Mouse (Mus musculus) regulatory T cell (primary cell): Measurements from ENCODE around the gene Sec22a.

ENCODE experiments used
- in situ Hi-C: fragments of 300-600 bp; cut with MboI, MseI; formaldehyde crosslinking; loops from one replicate; pipeline ENCODE4 v1.15.1; 2025; ENCODE audit warnings: high pct_unique_total_duplicates

Sec22a gene

DNA sequence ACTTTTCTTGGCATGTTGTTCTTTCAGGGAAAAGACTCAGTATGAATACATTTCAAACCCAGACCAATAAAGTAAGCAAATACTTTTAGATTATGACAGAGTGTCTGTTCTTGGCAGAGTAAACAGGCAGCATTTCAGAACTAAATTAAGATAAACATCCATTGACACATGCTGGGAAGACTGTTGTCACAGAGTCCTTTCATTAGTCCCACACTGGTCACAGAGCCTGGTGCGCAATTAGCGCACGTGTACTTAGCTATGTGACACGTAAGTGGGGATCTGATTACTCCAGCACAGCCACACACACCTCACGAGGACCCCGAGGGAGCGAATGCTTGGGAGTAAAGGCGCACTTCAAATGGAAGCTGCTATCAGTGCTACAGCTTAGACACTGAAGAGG, 52.1 kb downstream of the Sec22a start:
- in situ Hi-C loops: no loop called here

DNA sequence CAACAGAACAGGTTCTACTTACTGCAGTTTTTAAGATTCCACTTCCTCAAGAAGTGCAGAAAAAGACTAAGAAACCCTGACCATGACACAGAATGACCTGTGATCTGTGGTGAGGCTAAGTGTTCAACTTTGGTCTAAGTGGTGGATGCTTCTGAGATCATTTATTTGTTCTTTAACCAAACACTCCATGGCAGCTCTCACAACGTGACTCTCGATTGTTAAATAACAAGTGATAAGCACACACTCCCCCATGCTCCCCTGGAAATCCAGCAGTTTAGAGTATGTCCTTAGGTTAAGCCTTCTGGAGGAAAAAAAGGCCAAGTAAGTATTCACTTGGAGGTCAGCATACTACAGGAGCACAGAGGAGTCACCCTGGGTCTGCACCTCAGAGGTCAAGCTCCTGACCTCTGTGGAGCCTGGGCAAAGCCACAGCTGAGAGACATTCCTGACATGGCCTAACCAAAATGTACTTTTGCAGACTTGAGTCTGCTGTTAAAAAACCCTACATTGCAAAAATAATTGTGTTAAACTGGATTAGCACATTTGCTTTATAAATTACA, 53.1 kb downstream of the Sec22a start:
- in situ Hi-C loops: no loop called here

DNA sequence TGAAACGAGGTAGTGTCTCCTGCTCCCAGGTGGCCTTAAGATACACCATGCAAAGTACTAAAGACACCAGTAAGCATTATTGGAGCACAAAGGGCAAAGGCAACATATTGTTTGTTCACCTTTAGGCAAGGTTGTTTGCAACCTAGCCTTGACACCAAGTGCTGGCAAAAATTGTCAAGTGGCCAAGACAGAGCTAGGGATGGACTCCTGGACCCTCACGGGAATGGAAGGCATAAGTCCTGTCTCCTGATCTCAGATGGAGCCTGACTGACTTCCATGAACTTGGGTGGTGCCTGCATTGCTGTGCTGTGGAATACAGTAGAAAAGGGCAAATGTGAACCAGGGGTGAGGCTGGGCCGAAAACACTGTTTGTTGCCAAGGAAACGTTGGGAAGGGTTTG, 54.1 kb downstream of the Sec22a start:
- in situ Hi-C loops: no loop called here

DNA sequence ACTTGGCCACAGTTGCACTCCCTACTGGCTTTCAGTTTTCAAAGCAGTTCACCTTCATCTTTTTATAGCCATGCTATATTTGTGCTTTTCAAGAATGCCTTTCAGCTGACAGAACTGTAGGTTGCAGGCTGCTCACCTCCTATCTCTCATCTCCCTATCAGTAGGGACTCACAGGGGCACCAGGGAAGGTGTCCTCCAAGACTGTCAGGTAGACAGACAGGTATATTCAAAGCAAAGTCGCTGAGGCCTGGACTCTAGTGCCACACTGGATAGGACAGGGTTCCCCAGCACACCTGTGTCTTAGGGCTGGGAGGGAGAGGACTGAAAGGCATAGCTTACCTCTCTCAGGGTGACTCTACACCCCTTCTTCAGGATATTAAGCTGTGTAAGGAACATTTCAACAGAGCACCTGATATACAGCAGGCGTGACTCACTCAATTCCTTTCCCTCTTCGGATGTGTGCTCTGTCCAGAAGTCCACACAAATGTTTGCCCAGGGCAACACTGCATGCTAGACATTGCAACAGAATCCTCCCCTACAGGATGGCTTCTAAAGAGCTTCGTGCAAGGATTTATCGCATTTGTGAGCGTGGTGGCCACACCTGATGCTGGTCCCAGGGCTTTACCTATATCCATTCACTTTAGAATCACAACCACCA, 55.1 kb downstream of the Sec22a start:
- in situ Hi-C loops: no loop called here

DNA sequence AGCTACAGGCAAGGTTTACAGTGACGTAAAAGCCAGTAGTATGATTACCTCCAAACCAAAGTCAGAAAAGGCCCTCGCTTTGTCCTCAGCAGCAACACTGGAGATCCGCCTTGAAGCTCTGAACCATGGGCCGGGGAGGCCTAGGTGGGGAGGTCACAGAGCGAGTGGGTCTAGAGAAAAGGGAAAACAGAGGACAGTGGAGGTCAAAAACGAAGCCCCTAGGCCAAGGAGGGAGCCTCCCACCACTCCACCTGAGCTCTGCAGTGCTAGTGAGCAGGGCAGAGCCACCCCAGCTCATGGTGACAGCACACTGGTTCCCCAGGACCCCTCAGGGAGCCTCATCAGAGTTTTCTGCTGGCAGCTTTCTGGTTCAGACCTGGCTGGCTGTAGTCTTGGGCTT, 55.7 kb downstream of the Sec22a start:
- in situ Hi-C loops: no loop called here

DNA sequence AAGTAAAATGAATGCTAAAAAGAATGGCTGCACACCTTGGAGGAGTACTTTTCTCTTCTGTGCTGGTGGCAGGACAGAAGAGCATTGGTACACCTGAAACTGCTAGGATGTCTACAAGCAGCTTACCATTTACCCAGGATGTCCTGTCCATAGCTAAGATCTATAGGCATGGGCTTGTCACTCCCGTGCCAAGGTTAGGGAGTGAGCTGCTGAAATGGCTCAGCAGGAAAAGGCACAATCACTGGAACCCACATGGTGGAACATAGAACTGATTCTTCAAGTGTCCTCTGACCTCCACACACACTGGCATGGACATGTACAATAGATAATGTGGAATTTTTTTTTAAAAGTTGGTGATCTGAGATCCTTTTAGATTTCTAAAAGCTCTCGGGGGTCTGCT, 56.4 kb downstream of the Sec22a start:
- in situ Hi-C loops: no loop called here

DNA sequence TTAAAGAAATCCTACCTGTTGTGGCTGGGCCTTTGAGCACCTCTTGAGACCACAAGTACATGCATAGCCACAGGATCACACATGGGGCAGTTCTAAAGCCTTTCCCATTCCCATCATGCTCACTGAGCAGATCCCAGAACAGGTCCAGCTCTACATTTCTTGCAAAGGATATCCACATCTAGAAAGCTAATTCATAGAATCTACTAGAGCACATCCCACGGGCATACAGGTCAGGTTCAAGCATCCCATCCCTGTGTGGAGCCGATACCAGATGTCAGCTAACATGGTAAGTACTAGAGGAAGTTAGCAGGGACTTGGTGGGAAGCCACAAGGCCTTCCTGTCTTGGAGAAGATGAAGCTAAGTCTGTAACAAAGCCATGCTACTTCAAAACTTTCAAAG, 57.1 kb downstream of the Sec22a start:
- in situ Hi-C loops: no loop called here

DNA sequence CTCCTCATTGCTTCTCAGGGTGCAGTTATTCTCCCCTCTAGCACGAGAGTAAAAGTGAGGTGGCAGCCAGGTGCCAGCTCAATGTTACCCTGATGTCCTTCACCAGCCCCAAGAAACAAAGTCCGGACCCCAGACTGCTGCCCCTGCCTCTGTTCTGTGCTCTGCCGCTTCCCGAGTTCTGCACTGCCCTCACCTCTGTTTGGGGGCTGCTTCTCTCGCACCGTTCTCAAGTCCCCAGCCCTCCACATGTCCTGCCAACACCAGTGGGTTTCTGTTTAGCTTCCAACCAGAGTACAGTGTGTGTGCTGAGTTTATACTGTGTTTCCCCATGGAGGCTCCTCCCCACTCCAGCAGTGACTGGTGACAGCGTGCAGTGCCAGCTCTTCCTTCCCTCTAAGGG, 58.5 kb downstream of the Sec22a start:
- in situ Hi-C loops: no loop called here

DNA sequence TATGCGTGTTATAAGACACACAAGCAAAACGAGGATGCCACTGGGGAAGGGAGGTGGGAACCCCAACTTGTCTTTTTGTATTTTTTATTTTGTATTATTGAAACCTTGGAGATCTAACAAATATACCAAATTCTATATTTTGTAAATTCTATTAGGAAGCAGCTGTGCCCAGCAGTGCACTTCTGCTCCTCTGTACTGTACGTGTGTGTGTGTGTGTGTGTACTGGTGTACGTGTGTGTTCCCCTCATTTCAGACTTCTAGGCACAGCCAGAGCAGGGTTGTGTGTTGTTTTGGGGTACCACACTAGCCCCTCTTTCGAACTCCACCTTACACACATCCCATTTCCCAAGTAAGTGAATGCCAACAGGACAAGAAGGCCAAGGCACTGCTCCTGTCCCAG, 59.3 kb downstream of the Sec22a start:
- in situ Hi-C loops: no loop called here

DNA sequence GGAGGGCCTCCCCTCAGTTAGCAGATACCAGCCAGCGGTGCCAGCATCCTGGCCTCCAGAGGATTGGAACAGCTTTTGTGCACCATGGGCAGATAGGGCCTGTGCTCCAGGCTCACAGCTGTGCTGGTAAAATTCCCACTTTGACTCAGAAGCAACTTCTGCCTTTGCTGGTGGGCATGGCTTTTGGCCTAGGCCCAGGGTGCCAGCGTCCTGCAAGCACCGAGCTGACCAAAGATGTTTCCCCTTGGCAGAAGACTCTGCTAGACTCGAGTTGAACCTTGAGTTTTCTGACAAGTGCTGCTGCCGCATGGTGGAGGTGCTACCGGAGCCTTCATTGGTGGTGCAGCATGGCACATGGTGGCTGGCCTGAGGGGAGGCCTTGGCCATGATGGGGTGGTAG, 60.0 kb downstream of the Sec22a start:
- in situ Hi-C loops: no loop called here

DNA sequence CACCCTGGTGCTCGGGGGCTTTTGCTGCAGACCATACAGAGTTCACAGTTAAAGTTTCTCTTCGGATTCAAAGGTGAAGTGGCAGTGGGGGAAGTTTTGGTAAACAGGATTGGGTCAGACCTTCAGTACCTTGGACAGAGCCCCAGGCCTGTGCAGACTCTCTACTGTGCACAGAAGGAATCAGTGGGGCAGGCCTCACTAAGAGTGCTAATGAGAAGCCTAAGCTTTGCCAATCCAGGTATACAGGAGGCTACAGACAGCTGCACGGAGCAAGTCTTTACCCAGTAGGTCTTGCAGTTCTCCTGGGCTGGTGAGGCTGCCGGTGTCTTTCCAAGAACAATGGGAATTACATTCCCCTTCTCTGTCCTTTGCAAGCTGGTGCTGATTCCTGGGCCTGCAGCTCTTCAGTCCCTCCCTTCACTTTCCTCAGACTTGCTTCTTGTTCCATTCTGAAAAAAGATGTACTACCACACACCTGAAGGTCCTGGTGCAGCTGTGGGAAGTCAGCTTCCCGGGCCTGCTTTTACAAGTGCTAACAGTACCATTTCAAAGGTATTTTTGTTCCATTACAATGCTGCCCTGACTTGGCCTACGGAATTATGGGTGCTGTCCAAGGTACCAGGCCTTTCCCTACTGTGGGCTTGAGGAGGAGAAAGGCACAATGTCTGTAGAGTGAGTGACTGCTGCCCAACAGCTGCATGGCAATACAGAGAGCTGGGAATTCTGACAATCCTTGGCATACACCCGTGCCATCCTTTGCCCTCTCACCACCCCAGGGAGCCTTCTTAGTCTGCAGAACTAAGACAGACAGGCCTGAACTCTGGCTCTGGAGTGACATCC, 61.1 kb downstream of the Sec22a start:
- in situ Hi-C loops: no loop called here

DNA sequence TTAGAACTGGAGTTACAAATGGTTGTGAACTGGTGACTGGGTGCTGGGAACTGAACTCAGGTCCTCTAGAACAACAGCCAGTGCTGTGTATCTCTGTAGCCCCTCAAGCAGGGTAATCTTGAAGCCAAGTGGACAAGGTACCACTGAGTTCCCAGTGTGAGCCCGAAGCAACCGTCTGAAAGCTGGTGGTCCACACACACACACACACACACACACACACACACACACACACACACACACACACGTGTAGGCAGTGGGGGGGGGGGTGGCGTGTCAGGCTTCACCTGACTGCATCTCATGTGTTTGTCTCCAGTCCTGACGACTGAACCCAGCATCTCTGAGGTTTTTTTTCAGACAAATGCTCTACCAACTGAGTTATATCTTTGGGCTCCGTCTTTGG, 63.6 kb downstream of the Sec22a start:
- in situ Hi-C loops: no loop called here

DNA sequence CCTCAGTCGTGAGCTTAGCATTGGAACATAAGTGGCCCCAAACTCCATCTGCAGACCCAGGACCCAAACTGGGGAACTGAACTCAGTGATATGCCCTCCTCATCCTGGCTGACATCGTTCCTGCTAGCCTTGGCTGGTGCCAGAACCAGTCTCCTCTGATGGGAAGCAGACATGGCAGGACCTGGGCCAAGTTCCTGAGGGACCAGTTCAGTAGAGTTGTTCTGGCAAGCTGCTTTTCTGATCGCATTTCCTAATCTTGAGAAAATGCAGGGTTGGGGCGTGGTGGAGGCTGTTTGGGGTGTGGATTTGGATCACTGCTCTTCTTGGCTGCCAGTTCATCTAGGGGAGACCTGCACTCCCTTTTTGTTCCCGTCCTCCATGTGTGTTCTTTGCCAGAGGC, 65.9 kb downstream of the Sec22a start:
- in situ Hi-C loops: loop anchor here (10.0 kb wide), 1 partner anchor 327 kb away; no protein-coding TSS in a partner anchor

DNA sequence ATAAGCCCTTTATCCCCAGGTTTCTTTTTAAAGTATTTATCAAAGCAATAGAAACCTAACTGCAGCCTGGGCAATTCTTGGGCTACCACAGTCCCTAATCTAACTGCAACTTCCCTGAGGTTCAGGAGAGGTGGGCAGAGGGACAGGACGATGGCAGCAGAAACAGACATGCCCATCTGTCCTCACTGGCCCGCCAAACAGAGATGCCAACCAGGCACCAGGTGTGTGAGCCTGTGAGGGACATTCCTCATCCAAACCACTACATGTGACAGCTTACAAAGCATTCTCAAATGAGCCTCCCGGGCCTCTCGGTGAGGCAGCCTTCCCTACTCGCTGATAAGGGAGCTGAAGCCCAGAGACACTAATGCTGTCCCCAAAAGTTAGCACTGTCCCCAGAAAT, 76.5 kb downstream of the Sec22a start:
- in situ Hi-C loops: no loop called here

DNA sequence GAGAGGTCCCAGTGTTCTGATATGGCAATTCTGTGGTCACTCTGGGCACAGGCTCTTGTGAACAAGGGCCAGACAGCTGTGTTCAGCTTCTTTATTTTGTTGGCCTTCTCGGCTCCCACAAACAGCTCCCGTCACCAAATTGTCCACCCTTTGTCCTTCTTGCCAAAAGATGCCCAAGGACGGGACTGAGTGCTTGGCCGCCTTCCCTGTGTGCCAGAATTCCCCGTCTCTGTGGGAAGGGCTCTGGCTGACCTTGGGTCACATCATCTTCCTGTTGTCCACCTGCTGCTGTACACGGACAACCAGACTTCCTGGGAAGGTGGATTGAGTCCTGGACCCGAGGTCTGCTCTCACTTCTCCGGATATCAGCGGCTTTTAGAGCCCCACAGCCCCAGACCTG, 77.9 kb downstream of the Sec22a start:
- in situ Hi-C loops: no loop called here

DNA sequence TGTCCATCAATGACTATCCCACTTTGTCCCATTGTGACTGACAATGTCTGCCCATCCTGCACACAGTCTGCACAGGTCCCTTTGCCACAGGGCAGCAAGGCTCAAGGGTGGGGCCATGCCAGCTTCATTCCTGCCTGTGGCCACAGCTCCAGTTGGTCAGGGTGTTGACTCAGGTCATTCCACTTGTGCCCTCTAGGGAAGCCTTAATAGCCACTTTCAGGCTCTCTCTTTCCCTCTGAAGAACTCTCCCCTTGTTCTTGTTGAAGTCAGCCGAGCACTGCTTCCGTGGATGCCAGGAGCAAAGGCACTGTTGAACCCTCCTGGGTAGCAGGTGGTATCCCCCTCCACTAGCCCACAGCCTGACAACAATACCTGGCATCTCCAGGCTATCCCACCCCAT, 81.3 kb downstream of the Sec22a start:
- in situ Hi-C loops: no loop called here

DNA sequence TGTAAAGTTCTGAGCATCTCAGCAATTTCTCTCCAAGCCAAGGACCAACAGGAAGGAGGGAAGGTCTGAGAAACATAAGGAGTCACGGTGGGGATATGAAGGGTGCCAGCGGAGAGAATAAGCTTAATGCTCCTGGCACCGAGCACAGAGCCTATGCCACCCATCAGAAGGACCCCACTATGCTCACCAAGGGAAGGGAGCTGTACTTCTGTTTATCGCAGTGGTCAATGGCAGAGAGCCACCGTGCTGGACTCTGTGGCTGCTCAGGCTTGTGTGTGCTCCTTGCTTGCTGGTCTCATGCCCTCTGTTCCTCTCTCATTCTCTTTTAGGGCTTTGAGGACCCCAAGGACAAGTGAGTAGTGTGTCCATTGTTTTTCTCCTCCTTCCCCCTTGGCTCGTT, 85.6 kb downstream of the Sec22a start:
- in situ Hi-C loops: no loop called here

DNA sequence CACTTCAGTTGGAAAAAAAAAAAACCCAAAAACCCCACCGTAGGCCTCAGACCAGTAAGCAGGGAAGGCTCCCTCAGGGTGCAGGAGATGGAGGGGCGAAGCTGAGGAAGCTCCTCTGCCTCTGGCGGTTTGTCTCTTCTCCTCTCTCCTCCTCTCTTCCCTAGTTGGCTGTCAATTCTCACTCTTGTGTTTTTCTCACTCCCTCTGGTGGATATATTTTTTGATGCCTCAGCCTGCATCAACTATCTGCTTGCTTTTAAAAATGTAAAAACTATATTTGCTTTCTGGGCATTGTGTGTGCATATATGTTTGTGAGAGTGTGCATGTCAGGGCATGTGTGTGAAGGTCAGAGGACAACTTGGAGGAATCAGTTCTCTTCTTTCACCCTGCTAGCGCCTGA, 91.3 kb downstream of the Sec22a start:
- in situ Hi-C loops: loop anchor here (25.0 kb wide), 1 partner anchor 160 kb away; no protein-coding TSS in a partner anchor

DNA sequence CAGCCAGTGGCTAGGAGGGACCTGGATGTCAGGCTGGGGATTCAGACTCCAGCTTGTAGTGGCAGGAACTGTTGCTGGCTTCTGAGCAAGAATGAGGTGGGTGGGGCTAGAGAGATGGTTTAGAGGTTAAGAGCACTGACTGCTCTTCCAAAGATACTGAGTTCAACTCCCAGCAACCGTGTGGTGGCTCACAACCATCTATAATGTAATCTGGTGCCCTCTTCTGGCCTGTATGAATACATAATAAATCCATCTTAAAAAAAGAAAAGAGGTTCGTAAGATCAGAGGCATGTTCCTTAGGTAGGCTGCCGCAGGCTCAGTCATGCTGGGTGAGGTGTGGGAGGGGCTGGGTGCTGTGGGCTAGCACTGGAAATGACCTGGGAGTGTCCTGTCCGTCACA, 92.1 kb downstream of the Sec22a start:
- in situ Hi-C loops: loop anchor here (25.0 kb wide), 1 partner anchor 159 kb away; no protein-coding TSS in a partner anchor

DNA sequence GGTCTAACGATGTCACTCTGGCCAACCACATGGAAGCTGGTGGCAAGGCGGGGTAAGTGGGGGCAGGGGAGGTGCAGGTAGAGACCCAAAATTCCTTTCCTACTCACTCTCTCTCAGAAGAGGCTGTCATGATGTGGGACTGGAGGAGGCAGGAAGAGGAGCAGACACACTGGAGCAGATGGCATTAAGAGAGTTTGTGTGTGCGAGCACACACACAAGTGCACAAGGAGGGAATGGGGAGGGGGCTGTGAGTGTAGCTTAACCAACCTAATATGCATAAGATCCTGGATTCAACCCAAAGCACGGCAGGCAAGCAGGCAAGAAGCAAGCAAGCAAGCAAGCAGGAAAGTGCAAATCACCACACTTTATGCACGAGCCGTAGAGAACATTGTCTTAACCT, 92.8 kb downstream of the Sec22a start:
- in situ Hi-C loops: loop anchor here (25.0 kb wide), 1 partner anchor 159 kb away; no protein-coding TSS in a partner anchor

DNA sequence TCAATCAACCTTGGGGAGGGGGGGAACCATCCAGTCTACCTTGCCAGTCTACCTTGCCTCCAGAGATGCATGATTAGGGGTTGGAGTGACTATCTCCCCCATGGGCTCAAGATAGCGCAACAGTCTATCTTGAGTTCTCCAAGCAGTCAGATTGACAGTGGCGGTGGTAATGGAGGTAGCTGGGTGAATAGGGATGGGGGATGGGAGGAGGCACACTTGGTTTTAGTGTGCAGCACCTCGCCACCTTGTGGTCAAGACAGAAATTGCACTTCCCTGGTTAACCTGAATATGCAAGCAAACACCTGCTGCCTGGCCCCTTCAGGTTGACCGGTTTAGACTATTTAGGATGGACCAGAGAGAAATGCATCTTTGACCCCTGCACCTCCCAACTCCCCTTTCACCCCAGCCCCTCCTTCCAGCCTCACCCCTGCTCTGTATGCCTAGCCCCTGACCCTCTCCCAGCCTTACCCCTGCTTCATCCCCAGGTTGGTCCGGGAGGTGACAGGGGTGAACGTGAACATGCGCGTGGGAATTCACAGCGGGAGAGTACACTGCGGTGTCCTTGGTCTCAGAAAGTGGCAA, 93.3 kb downstream of the Sec22a start:
- in situ Hi-C loops: loop anchor here (25.0 kb wide), 1 partner anchor 158 kb away; no protein-coding TSS in a partner anchor
